Mouse (Mus musculus): Measurements from ENCODE around the gene Ccdc30.
"Not testable (repeated sequence)": the region's sequence is repeated elsewhere in the genome, so short reads cannot be mapped to it uniquely, and the experiment has no call there.

DNA sequence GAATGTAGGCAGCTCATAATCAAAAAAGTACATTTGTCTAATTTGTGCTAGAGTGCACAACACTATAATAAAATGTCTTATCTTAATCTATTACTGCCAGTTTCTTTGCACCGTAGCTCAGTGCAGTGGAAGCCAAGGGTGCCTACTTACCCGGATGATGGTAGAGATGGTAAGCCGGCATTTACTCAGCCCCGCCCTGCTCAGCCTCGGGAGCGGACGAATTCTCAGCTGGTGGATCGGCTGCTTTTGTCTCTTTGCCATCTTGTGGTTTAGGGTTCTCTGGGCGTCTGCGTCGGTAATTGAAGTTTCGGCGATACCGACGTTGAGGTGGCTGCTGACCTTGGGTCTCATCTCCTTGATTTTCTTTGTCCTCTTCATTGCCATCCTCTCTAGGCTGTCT lies 136.5 kb downstream of the Ccdc30 start:
- not testable (repeated sequence) for TF ChIP-seq CTCF (conservative IDR thresholded peaks at IDR 0.05; ENCODE audit: insufficient read depth, insufficient read length, low read depth, low read length); POLR2A (IDR thresholded peaks at IDR 0.05; ENCODE audit: low read depth, low read length)

All from kidney, adult 2 months (tissue).